Mouse (Mus musculus) left cerebral cortex, adult 11 months (tissue): ENCODE measurements around the gene Myh10.

Source experiments
- DNase-seq: peaks from one replicate; pipeline ENCODE4 v3.0.0; 2022; ENCODE audit warnings: low spot score

Gene Myh10

GRCm38 (mm10) chr11:68745374-68746200, 54.2 kb downstream of the Myh10 start:
- DNase-seq = peak; percentile 48

GRCm38 (mm10) chr11:68748121-68748520, 56.8 kb downstream of the Myh10 start:
- DNase-seq = no peak

- no peak for DNase-seq
Observed at GRCm38 (mm10) chr11:68750206-68750605, 58.8 kb downstream of the Myh10 start.

GRCm38 (mm10) chr11:68750938-68751337, 59.6 kb downstream of the Myh10 start:
- DNase-seq = no peak

- no peak for DNase-seq
Observed at GRCm38 (mm10) chr11:68754283-68754682, 62.9 kb downstream of the Myh10 start.

- no peak for DNase-seq
Observed at GRCm38 (mm10) chr11:68756456-68757348, 65.3 kb downstream of the Myh10 start.

GRCm38 (mm10) chr11:68759691-68760090, 68.3 kb downstream of the Myh10 start:
- no peak for DNase-seq

GRCm38 (mm10) chr11:68761155-68761554, 69.8 kb downstream of the Myh10 start:
- DNase-seq = no peak

GRCm38 (mm10) chr11:68761664-68762063, 70.3 kb downstream of the Myh10 start:
- DNase-seq = no peak

GRCm38 (mm10) chr11:68764622-68765021, 73.3 kb downstream of the Myh10 start:
- DNase-seq = no peak

- no peak for DNase-seq
Observed at GRCm38 (mm10) chr11:68767762-68768542, 76.6 kb downstream of the Myh10 start.

GRCm38 (mm10) chr11:68769770-68770510, 78.6 kb downstream of the Myh10 start:
- no peak for DNase-seq

GRCm38 (mm10) chr11:68776147-68776655, 84.8 kb downstream of the Myh10 start:
- no peak for DNase-seq

- no peak for DNase-seq
Observed at GRCm38 (mm10) chr11:68777933-68778332, 86.6 kb downstream of the Myh10 start.

GRCm38 (mm10) chr11:68778855-68779254, 87.5 kb downstream of the Myh10 start:
- no peak for DNase-seq

GRCm38 (mm10) chr11:68779735-68780465, 88.5 kb downstream of the Myh10 start:
- DNase-seq = no peak

GRCm38 (mm10) chr11:68780466-68781114, 89.2 kb downstream of the Myh10 start:
- no peak for DNase-seq

GRCm38 (mm10) chr11:68782336-68782735, 91.0 kb downstream of the Myh10 start:
- DNase-seq = no peak

GRCm38 (mm10) chr11:68785813-68786212, 94.5 kb downstream of the Myh10 start:
- no peak for DNase-seq

GRCm38 (mm10) chr11:68787222-68787621, 95.9 kb downstream of the Myh10 start:
- no peak for DNase-seq
